Mouse (Mus musculus): Measurements from ENCODE around the gene Lgi2.
A peak's percentile ranks its signal among the peaks of the same experiment; 100 is the strongest.

The Lgi2 gene

DNA sequence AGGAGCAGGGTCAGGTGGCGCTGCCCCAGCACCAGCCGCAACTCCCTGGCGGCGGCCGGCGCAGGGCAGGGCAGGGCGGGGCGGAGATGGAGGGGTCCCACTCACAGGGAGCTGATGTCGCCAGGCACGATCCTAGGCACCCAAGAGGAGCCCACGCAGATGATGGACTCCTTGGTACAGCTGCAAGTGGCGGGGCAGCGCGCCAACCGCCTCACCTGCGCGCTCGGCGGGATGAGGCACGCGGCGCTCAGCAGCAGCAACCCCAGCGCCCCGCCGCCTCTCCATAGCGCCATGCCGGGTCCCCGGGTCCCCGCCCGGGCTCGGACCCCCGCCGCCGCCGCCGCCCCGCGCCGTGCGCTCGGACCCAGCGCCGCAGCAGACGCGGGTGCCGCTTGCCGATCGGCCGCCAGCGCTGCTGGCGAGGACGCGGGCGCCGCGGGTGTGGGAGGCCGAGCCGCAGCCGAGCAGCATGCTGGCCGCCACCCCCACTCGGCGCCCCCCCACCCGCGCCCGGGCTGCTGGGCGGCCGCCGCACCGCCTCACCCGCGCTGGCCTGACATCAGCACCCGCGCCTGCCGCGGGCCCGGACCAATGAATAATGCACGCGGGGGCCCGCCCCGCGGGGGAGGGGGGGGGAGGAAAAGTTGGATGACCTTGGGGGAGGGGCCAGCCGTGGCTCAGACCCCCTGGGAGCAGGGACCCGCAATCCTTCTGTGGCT is at the start of gene Lgi2:
TSS of gene Lgi2 (minus strand) at position 650 of the 719 bp plus-strand sequence.
- DNase-seq (ENCODE audit: low spot score in 2 of 2) = peak in 1 of 2 experiments; percentile 41

DNA sequence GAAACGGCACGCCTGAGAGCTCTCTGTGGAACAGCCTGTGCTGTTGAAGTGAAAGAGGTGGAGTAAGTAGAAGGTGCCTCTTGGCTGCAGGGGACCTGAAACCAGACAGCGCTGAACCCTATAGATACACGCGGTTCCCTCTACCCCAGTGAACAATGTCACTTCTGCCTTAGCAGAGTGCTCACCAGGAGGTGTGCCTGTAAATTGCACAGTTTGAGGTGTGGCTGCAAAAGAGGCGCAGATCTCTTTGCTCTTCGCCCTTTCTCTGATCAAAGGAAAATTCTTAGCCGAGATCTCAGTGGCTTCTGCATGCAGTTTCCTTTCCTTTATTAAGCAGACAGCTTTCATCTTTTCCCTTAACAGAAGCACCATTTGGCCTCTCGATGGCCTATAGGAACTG is 49.2 kb upstream of the Lgi2 start:
- no peak for DNase-seq (ENCODE audit: low spot score in 2 of 2)

DNA sequence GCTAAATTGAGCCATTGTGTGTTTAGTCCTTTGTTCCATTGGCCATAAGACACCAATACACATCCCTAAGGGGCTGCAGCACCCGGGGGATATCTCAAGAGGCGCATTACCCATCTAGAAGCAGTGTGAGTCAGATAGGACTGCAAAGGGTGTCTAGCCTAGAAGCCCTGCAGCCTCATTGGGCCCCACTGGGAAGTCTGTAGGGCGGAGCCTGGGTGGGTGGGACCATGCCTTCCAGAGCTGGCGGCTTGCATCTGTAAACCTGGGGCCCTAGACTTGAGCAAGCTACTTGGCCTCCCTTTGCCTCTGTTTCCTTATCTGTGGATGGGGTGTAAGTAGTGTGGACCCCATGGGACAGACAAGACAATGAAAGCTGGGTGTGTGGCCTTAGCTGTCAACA is 48.4 kb upstream of the Lgi2 start:
- no peak for DNase-seq (ENCODE audit: low spot score in 2 of 2)

DNA sequence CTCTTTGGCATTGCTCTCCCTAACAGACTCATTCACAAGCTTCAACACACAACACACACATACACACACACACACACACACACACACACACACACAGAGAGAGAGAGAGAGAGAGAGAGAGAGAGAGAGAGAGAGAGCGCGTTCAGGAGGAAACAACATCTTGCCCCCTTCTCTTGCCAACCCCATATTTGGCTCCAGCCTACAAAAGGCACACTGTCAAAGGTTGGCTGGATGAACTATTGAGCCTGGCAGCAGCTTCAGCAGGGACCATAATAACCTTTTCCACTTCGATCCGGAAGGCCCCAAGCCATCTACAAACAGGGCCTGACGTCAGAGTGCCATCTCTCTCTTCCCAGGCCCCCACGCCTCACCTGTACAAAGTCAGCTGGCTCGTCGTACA is 46.5 kb upstream of the Lgi2 start:
- DNase-seq (ENCODE audit: low spot score in 2 of 2) = no peak

DNA sequence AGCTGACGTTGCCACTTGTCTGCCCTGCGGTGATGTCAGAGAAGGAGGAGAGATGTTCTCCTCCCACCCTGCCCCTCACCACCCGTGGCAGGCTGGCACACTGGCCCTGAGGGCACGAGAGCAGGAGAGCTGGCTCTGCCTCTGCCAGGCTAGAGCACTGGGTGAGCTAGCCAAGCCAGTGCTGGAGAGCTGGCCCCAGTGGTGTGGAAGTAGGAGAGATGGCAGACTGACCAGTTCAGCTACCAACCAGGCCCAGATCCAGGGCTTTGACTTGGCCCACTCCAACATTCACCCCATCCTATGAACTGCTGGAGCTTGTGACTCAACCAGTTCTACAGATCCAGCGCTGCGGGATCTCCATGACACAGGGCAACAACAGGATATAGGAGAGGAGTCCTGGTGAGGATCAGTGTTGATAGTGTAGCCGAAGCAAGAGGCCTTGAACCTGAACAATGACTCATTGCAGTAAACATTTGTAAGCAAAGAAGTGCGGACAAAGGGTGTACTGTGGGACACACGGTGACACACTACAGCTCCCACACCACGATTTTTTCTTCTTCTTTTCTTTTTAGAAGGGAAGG is 45.1 kb upstream of the Lgi2 start:
- DNase-seq (ENCODE audit: low spot score in 2 of 2) = no peak

DNA sequence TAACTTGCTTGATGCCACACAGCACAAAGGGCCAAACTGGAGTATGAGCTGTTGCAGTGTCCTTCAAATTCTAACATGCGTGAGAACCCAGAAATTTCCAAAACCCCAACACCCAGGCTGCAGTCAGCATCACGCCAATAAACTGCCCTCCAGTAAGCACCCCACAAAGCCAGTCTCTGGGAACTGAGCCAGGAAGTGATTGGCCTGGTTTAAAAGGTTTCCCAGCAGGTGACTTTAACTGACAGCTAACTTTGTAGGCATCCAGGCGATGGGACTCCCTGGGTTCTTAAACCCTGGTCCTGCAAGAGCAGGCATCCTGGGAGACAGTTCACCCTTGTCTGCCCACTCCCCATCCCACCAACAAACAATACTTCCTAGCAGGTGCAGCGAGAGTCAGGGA is 44.0 kb upstream of the Lgi2 start:
- no peak for DNase-seq (ENCODE audit: low spot score in 2 of 2)

DNA sequence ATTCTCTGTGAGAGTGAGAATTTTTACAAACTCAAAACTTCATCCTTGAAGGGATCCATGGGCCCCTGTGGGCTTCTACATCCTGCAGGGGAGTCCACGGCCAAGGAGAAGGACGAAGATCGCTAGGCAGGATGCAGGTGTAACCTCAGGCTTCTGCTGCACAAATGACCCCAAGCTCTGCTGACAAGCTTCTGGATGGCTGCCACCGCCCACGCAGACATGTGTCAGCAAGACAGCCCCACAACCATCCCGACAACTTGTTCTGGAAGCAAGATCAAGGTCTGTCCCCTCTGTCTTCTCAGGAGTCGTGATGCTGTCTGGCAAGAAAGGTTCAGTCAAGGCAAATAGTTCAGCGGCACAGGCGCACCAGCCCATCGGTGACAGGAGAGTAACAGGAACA is 43.4 kb upstream of the Lgi2 start:
- DNase-seq (ENCODE audit: low spot score in 2 of 2) = no peak

DNA sequence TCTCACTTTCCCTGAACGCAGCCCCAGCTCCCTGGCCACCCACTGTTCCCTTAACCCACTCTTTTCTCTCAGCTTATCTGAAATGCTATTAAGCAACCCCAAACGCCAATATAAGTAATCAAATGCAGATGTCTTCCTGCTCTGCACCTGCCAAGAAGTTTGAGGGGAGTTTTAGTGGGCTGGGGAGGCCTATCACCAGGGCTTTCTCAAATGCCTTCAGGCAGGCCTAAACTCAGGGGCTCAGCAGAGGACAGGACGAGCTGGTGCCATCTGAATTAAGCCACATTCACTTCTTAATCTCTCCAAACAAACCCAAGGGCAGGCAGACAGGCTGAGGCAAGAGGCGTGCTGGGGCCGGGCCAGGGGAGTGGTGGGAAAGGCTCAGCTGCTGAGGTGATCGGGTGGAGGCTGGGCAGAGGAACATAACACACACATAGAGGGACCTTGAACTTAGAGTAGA is 38.4 kb upstream of the Lgi2 start:
- DNase-seq (ENCODE audit: low spot score in 2 of 2) = no peak

DNA sequence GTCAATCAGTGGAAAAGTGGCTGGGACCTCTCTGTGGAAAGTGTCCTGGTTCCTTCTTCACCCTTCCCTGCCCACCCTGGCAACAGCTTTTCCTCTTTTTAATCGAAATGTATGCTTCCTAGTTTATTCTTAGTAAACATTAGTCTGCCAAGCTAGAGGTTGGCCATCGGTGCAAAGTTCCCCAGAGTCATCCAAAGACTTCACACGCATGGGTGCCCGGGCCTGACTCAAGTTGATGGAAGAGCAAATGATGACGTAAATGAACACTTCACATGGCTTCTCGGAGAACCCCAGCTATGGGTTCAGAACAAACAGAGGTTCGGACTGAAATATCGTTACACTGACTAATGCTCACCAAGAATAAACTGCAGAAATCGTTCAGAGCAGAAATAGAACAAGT is 24.4 kb upstream of the Lgi2 start:
- no peak for DNase-seq (ENCODE audit: low spot score in 2 of 2)

DNA sequence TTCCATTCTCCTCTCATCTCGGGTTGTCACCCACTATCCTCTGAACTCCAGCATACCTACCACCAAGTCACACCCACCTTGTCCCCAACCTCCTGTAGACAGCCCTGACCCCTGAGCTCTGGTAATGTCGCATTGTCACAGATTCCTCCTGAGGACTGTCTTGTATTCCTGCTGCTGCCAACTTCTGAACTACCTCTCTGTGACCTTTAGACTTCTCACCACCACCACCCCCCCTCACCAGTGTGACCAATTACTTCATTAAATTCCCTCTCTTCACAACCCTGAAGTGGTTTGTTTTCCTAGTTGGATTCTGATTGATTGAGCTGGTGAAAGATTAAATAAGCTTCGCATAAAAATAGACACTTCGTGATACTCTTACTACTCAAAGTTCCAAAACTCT is 22.4 kb upstream of the Lgi2 start:
- DNase-seq (ENCODE audit: low spot score in 2 of 2) = no peak

DNA sequence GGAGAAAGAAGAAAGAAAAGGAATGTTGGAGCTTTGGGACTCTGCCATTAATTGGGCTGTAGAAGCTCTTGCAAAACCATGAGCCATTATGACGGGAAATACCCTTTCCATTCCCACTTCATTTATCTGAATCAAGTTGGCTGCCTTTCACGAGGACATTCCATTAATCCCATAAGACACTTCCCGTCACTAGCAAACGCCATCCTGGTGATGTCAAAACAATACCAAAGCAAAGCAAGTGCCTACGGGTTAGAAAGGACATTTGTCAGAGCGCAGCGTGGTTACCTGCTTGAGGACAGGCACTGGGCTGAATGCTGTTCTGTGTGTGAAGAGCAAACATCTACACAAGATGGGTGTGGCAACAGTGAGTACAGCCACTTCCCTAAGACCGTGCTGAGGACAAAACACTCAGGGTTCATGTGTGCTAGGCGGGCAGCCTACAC is 21.1 kb upstream of the Lgi2 start:
- DNase-seq (ENCODE audit: low spot score in 2 of 2) = no peak

DNA sequence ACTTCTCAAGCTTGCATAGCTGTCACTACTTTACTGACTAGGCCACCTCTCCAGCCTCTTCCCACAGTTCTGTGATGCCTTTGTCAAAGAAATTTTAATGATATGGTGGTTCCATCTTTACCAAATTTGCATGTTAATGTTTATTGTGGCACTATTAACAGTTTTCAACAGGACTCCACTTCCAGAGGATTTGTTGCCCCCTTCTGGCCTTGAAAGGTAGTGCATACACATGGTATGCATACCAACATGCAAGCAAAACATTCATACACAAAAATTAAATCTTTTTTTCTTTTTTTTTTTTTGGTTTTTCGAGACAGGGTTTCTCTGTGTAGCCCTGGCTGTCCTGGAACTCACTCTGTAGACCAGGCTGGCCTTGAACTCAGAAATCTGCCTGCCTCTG is 6.3 kb upstream of the Lgi2 start:
- DNase-seq (ENCODE audit: low spot score in 2 of 2) = no peak

DNA sequence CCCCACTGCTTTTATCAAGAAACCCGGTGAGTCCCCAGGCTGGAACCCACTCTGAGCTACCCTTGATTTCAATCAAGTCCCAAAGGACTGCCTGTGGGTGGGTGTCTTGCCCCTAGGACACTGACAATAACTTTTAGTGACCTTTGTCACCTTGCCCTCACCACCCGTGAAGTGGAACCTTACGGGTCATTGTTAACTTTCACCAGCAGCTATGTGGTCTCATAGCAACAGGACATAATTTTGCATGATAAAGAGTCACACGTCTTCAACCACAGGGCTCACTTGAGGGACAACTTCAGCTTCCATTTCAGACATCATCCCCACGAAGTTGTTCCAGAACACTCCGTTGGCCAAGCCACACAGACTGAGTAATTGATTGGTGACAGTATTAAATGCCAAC is 4.5 kb upstream of the Lgi2 start:
- no peak for DNase-seq (ENCODE audit: low spot score in 2 of 2)

DNA sequence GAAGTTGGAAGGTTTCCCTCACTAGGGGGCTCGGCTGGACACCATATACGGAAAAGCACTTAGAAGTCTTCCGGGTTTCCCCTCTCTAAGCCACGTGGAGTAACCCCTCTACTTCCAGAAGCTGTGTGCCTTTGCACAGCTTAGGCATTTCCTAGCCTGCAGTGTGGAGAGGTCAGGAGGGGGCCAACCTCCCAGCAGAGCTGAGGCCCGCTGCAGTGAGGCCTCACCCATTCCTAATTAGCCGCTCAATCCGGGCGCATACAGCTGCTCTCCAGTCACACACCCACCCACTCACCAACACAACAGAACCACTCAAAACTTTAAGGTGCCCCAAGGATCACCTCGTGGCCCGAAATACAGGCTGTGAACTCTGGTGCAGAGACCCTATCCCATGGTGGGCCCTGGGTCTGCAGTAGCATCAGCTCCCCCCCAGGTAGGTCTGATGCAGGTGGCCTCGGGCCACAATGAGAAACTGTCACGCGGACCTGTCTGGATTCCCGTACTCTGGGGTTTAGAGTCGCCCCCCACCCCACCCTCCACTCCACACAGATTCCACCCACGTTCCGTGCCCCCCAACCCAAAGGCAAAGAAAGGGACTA is 949 bp downstream of the Lgi2 start:
- DNase-seq (ENCODE audit: low spot score in 2 of 2) = no peak

DNA sequence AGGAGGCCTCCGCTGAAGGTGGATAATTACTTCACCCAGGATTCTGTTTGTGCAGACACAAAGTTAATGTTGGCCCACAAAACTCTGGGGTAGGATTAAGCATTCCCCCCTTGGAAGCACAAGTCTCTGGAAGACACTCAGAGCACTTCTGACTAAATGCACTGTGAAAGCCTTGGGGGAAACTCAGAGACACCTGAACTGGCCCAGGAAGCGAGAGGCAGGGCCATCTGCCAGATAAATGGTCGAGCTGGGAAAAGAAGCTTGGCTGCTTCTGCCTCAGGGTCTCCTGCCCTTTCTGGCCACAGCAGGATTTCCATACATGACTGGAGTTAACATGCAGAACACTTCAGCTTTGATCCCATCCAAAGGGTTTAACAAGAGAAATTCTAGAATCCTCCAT is 1.9 kb downstream of the Lgi2 start:
- DNase-seq (ENCODE audit: low spot score in 2 of 2) = no peak

DNA sequence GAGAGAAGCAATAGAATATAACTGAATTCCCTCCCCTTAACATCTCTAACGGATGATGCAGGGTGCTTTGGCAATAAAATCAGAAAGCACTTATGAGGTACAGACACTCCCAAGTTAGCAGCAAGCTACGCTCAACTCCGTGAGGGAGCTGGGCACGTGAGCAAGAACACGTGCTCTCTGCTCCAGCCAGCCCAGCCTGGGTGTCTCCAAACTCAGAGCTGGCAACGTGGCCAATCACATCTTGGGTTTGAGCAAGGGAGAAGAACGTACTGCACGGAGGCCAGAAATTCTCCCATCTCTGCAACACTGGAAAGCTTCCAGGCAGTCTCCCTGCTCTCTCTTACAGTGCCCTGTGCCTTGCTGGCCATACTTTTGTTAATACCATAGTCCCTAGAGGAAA is 6.0 kb downstream of the Lgi2 start:
- DNase-seq (ENCODE audit: low spot score in 2 of 2) = no peak

DNA sequence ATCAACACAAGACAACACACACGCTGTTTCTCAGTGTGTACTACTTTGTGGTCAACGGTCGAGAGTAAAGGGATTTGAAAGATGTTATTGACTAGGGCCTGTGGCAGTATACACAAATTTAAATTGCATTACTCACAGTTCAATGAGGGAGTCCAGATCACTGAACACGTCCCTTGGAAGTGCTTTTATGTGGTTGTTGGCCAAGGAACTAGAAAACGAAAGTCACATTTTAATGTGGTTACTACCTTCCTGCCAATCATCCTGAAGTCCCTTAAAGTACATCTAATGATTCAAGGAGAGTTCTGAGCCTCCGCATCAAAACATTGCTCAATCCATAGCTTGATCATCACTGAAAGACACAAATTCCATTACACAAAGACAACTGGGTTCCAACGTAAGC is 10.7 kb downstream of the Lgi2 start:
- DNase-seq (ENCODE audit: low spot score in 2 of 2) = no peak

DNA sequence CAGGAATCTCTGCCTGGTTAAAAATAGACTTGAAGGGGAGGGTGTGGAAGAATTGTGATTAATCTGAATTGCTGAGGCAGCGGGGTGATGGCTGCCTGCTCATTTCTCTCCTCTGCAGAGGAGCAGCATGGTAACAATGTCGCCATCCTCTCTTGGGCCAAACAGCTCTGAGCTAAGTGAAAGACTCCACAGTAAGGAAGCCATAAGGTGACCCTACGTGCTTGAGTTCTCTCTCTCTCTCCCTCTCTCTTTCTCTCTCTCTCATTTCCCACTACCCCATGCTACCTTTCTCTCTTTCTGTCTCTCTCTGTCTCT is 15.0 kb downstream of the Lgi2 start:
- no peak for DNase-seq (ENCODE audit: low spot score in 2 of 2)

DNA sequence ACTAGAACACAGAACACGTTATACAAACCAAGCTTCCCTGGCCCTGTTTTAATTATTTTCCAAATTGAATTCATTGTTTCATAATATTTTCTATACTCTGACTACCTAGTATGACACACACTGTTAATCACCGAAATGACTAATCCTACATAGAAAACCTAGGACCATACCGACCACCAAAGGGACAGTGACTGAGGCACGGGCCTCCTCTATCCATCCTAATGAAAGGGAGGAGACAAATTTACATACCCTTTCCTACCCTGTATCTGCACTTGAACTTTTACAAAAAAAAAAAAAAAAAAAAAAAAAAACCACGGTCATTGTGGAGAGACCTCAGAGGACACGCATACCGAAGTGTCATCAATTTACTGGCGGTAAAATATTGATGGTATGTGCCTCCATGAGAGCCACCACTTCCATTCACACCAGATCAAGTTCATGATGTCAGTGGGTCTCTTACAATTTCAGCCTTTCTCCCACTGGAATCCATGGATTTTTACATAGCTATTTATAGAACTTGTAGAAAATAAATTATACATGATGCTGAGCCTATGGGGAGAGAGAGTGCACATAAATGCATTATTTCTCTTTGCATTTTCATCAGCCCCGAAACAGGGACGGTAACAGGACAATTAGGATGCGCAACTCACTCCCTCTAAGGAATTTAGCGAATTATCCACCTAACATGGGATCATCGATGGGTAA is 15.5 kb downstream of the Lgi2 start:
- no peak for DNase-seq (ENCODE audit: low spot score in 2 of 2)

DNA sequence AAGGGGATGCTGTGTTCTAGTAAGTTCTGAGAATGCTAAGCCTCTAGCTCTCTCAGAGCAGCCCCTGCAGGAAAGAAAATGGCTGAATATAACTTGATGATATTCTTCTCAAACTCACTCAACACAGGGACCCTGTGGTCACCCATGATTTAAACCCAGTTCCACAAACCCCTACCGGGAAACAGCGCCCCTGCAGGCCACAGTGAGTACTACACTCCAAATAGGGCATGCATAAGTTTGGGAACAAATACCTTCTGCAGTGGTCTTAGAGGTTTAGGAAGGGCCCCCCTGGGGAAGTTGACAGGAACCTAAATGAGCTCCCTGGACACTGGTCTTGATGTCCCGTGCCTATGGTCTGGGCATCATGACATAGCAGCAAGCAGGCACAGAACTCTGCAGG is 19.3 kb downstream of the Lgi2 start:
- DNase-seq (ENCODE audit: low spot score in 2 of 2) = peak in 1 of 2 experiments; percentile 30

DNA sequence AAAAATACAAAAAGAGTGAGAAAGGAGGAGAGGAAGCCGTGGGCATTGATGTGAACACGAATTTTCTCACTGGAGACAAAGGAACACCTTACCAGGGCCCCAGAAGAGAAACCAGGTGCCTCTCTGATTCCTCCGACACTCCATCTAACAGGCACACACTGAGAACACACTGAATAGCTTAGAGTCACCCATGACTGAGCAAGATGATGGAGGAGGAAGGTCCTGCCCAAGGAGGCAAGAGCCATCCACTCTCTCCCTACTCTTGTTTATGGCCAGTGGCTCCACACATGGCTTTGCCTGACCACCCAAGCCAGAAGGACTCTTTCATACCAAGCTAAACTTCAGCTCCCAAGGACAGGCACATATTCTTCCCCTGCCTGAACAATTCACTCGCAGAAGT is 22.5 kb downstream of the Lgi2 start:
- no peak for DNase-seq (ENCODE audit: low spot score in 2 of 2)

DNA sequence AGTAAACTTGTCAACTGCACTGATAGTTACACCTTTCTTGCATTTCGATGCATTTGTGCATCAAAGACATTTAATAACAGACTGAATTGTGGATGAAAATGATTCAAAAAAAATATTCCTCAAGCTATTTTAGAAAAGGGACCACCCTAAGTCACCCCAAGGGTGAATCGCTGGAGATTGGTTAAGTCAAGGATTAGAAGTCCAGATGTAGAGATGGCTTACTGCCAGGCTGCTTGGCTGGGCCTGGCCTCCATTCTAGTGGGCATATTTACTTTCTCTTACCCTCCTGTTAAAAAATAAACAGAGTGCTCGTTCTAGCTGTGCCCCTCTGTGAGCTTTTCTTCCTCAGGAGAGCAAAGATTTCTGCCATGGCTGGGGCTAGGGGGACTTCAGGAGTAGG is 26.1 kb downstream of the Lgi2 start:
- DNase-seq (ENCODE audit: low spot score in 2 of 2) = no peak

DNA sequence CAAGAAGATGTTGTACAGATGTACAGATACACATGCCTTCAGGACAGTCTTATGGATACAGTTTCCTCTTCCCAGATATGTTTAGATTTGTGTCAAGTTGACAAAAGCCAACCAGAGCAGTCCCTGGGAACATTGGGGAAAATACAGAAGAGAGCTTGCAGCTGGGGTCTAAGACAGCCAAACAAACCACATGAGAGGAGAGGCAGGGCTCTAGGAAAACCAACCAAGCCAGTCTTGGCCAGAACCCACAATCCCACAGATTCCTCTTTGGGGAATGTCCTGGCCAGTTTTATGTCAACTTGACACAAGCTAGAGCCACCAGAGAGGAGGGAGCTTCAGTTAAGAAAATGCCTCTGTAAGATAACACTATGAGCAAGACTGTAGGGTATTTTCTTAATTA is 26.8 kb downstream of the Lgi2 start:
- DNase-seq (ENCODE audit: low spot score in 2 of 2) = no peak
